9 mouse cellular contexts compared by ENCODE assay signal in genomic region chr7:19459144-19459870, GRCm38 (mm10). TPM values are rescaled to one million over a fixed set of nuclear protein-coding genes. Genes with fewer than 3 reads are reported as not detected.
DNase-seq lines count a peak whose midpoint lies in the region; ATAC-seq and TF ChIP-seq lines count a peak whose summit lies in the region.
"Had no signal": no experiment of that assay in that cellular context is flagged by ENCODE, and none has a peak within 500 bp of the region (broad histone marks: within the 10 kb centered on the region; RNA-seq: fewer than 3 reads in every experiment).

No protein-coding gene starts in this region.

- no peaks in the 10 kb centered on the region for H3K9me3 ChIP-seq in heart, embryonic 13.5 days
- no peaks in the 10 kb centered on the region for H3K9me3 ChIP-seq in ES-E14 (ENCODE audit: control insufficient read depth, insufficient read depth, low read depth, low read length)

- in situ Hi-C loops in ES-E14 (cut with MboI; ENCODE audit: low sequenced_read_pairs in 2 of 2, unreplicated experiment in 2 of 2): no loop called here

- no peak for DNase-seq in heart, adult 18-20 months
- DNase-seq in ES-E14 (ENCODE audit: low read depth, low spot score): no peak
- DNase-seq in embryo, embryonic 10.5 days (ENCODE audit: low spot score): no peak
- DNase-seq in kidney, postnatal 10 days: no peak
- no peak for DNase-seq in layer of hippocampus, adult 9-10 months (ENCODE audit: low spot score)

- H3K4me1 ChIP-seq in heart, embryonic 13.5 days: peaks cover 40% of the 10 kb centered on the region
- peaks cover 0 to 35% of the 10 kb centered on the region in 2 experiments; a peak in 2 of 4 replicates for H3K4me1 ChIP-seq in ES-E14 (ENCODE audit: control insufficient read depth in 2 of 2, insufficient read depth in 2 of 2, low read length in 2 of 2, poor library complexity in 1 of 2)

- H3K4me2 ChIP-seq in heart, embryonic 13.5 days: peak overlapping the region; percentile 88

- H3K27ac ChIP-seq in heart, embryonic 13.5 days (replicated peaks): peak overlapping the region; percentile 89
- no peak overlapping the region; the same call in 1 of the 2 replicates for H3K27ac ChIP-seq in ES-E14 (ENCODE audit: insufficient read depth, low read depth, low read length, poor library complexity, severe bottlenecking)
- peak overlapping the region; percentile 22; the same call in 1 of the 2 replicates for H3K27ac ChIP-seq in macrophage

- no peaks in the 10 kb centered on the region for H3K27me3 ChIP-seq in heart, embryonic 13.5 days (replicated peaks)

- ATAC-seq in heart, embryonic 13.5 days (ENCODE audit: extremely low read depth, insufficient number of reproducible peaks, low FRiP score, low TSS enrichment): 0 out of 2 replicates have a peak, but pooled peaks have one; percentile 7
- peak; percentile 13; the same call in 1 of the 2 replicates for ATAC-seq in granulocyte monocyte progenitor cell, adult 5-6 weeks (replicated peaks; ENCODE audit: poor library complexity, severe bottlenecking)

- peak overlapping the region; percentile 98 for H3K9ac ChIP-seq in heart, embryonic 13.5 days
- H3K9ac ChIP-seq in ES-E14 (ENCODE audit: insufficient read depth, low read depth, low read length, poor library complexity, severe bottlenecking): no peak overlapping the region; the same call in 1 of the 2 replicates

- WGBS in heart, embryonic 13.5 days: 26% methylated on average over 6 of the region's 6 CpGs
- 53% methylated on average over 5 of the region's 6 CpGs for WGBS in macrophage (ENCODE audit: missing documents)

- H3K36me3 ChIP-seq in heart, embryonic 13.5 days: peaks cover 11% of the 10 kb centered on the region
- no peaks in the 10 kb centered on the region for H3K36me3 ChIP-seq in ES-E14 (ENCODE audit: control insufficient read depth, insufficient read depth, low read length, poor library complexity, severe bottlenecking)
- no peaks in the 10 kb centered on the region for H3K36me3 ChIP-seq in macrophage (ENCODE audit: inconsistent target)

- peak overlapping the region; percentile 83 for H3K4me3 ChIP-seq in heart, embryonic 13.5 days
- H3K4me3 ChIP-seq in ES-E14 (ENCODE audit: insufficient read depth in 1 of 2, low read depth in 1 of 2, low read length in 2 of 2, poor library complexity in 1 of 2, severe bottlenecking in 1 of 2) (peak overlapping the region; percentile 33 to 52), macrophage (ENCODE audit: inconsistent target) (peak overlapping the region; percentile 61)

- peaks cover 40% of the 10 kb centered on the region for H3K79me2 ChIP-seq in macrophage (ENCODE audit: inconsistent target)

TF ChIP-seq in ES-E14, 5 proteins besides CTCF, POLR2A, EP300 and RAD21:
- no peak for TF ChIP-seq MAFK (IDR thresholded peaks at IDR 0.05; ENCODE audit: insufficient read depth, low read depth, low read length)
- TF ChIP-seq ZC3H11A (IDR thresholded peaks at IDR 0.05; ENCODE audit: borderline replicate concordance, low read depth, low read length): no peak
- no peak for TF ChIP-seq ZNF384 (IDR thresholded peaks at IDR 0.05; ENCODE audit: low read depth, low read length)
- TF ChIP-seq HCFC1 (IDR thresholded peaks at IDR 0.05; ENCODE audit: borderline replicate concordance, insufficient read depth, low read length): no peak
- no peak for TF ChIP-seq CHD2 (IDR thresholded peaks at IDR 0.05; ENCODE audit: low read depth, low read length)

RNA-seq across cellular contexts. Expression of gene Mark4, which starts 0.7 kb away (rescaled TPM):
- 6.5 and 7.5 TPM in 2 replicates for polyA plus RNA-seq in heart, embryonic 13.5 days (2015; fragmentation: Nextera tagmentation; extraction: Ambion mirVana)
- 10 to 100 TPM; 21.3 to 22.1 TPM for total RNA-seq in heart, adult 18-20 months (2021)
- total RNA-seq in ES-E14 (2012; rRNA removed): 9.9 and 10.3 TPM in 2 replicates
- 9.1 and 10.8 TPM in 2 replicates for total RNA-seq in granulocyte monocyte progenitor cell, adult 5-6 weeks (2014; fragmentation: Nextera tagmentation)
- 2.5 and 3.8 TPM in 2 replicates for total RNA-seq in granulocyte monocyte progenitor cell, adult 5-6 weeks (2017)
- 100 to 1,000 TPM in 1 of 26 experiments, 10 to 100 TPM in 25; 16.9 to 115 (median 32.8) TPM for total RNA-seq in macrophage (2018; cell fraction: chromatin; rRNA removed)
- total RNA-seq in macrophage (2018; cell fraction: cytosol; rRNA removed): 10 to 100 TPM; 18.2 to 30.5 (median 24.7) TPM
- 10 to 100 TPM; 14.8 to 64.0 (median 22.8) TPM for total RNA-seq in macrophage (2018; cell fraction: nucleus; rRNA removed)
- polyA plus RNA-seq in macrophage (2018): 13.7 to 20.2 TPM (median 14.9 TPM) in 3 replicates

RNA-seq across cellular contexts. Expression of gene Exoc3l2, which starts 3.8 kb away (rescaled TPM):
- 1.1 and 1.2 TPM in 2 replicates for polyA plus RNA-seq in heart, embryonic 13.5 days (2015; fragmentation: Nextera tagmentation; extraction: Ambion mirVana)
- 1 to 10 TPM in 1 of 2 experiments, under 1 TPM in 1; 0.77 to 1.1 TPM for total RNA-seq in heart, adult 18-20 months (2021)
- 0.85 and 2.2 TPM in 2 replicates for total RNA-seq in ES-E14 (2012; rRNA removed)
- 1.0 and 2.5 TPM in 2 replicates for total RNA-seq in granulocyte monocyte progenitor cell, adult 5-6 weeks (2014; fragmentation: Nextera tagmentation)
- total RNA-seq in granulocyte monocyte progenitor cell, adult 5-6 weeks (2017): 0.95 TPM in 1 of 2 replicates, not detected in the other
- total RNA-seq in macrophage (2018; cell fraction: chromatin; rRNA removed): not detected
- total RNA-seq in macrophage (2018; cell fraction: cytosol; rRNA removed): under 1 TPM in 3 of 26 experiments, not detected in 23; 0.04 to 0.09 (median 0.05) TPM
- total RNA-seq in macrophage (2018; cell fraction: nucleus; rRNA removed): not detected
- polyA plus RNA-seq in macrophage (2018): 0.07 TPM in 1 of 3 replicates, not detected in the others

RNA-seq across cellular contexts. Expression of gene Bloc1s3, which starts 48.9 kb away (rescaled TPM):
- polyA plus RNA-seq in heart, embryonic 13.5 days (2015; fragmentation: Nextera tagmentation; extraction: Ambion mirVana): 1.5 TPM in 2 replicates
- total RNA-seq in heart, adult 18-20 months (2021): 1 to 10 TPM; 2.7 to 2.8 TPM
- 3.1 and 3.4 TPM in 2 replicates for total RNA-seq in ES-E14 (2012; rRNA removed)
- total RNA-seq in granulocyte monocyte progenitor cell, adult 5-6 weeks (2014; fragmentation: Nextera tagmentation): 3.1 and 4.5 TPM in 2 replicates
- 0.60 and 1.0 TPM in 2 replicates for total RNA-seq in granulocyte monocyte progenitor cell, adult 5-6 weeks (2017)
- total RNA-seq in macrophage (2018; cell fraction: chromatin; rRNA removed): 1 to 10 TPM in 20 of 26 experiments, under 1 TPM in 6; 0.37 to 4.9 (median 1.8) TPM
- total RNA-seq in macrophage (2018; cell fraction: cytosol; rRNA removed): 10 to 100 TPM in 3 of 26 experiments, 1 to 10 TPM in 23; 4.4 to 11.2 (median 8.1) TPM
- total RNA-seq in macrophage (2018; cell fraction: nucleus; rRNA removed): 1 to 10 TPM; 1.5 to 8.1 (median 4.1) TPM
- 5.7 to 9.3 TPM (median 6.9 TPM) in 3 replicates for polyA plus RNA-seq in macrophage (2018)

RNA-seq across cellular contexts. Expression of gene Trappc6a, which starts 48.9 kb away (rescaled TPM):
- polyA plus RNA-seq in heart, embryonic 13.5 days (2015; fragmentation: Nextera tagmentation; extraction: Ambion mirVana): 71.4 and 77.4 TPM in 2 replicates
- 10 to 100 TPM; 44.3 to 45.3 TPM for total RNA-seq in heart, adult 18-20 months (2021)
- 33.2 and 56.7 TPM in 2 replicates for total RNA-seq in ES-E14 (2012; rRNA removed)
- 75.3 and 83.4 TPM in 2 replicates for total RNA-seq in granulocyte monocyte progenitor cell, adult 5-6 weeks (2014; fragmentation: Nextera tagmentation)
- 28.2 and 30.6 TPM in 2 replicates for total RNA-seq in granulocyte monocyte progenitor cell, adult 5-6 weeks (2017)
- 10 to 100 TPM in 20 of 26 experiments, 1 to 10 TPM in 6; 5.9 to 34.6 (median 15.4) TPM for total RNA-seq in macrophage (2018; cell fraction: chromatin; rRNA removed)
- total RNA-seq in macrophage (2018; cell fraction: cytosol; rRNA removed): 10 to 100 TPM; 29.1 to 58.6 (median 39.8) TPM
- 10 to 100 TPM in 24 of 26 experiments, 1 to 10 TPM in 2; 7.2 to 33.6 (median 19.7) TPM for total RNA-seq in macrophage (2018; cell fraction: nucleus; rRNA removed)
- 9.4 to 41.1 TPM (median 33.5 TPM) in 3 replicates for polyA plus RNA-seq in macrophage (2018)

RNA-seq across cellular contexts. Expression of gene Ckm, which starts 54.7 kb away (rescaled TPM):
- polyA plus RNA-seq in heart, embryonic 13.5 days (2015; fragmentation: Nextera tagmentation; extraction: Ambion mirVana): 284 and 345 TPM in 2 replicates
- 1,000 to 10,000 TPM; 3,672 to 3,752 TPM for total RNA-seq in heart, adult 18-20 months (2021)
- 0.85 and 1.1 TPM in 2 replicates for total RNA-seq in ES-E14 (2012; rRNA removed)
- 0.85 TPM in 1 of 2 replicates, not detected in the other for total RNA-seq in granulocyte monocyte progenitor cell, adult 5-6 weeks (2014; fragmentation: Nextera tagmentation)
- 1.5 and 3.0 TPM in 2 replicates for total RNA-seq in granulocyte monocyte progenitor cell, adult 5-6 weeks (2017)
- not detected for total RNA-seq in macrophage (2018; cell fraction: chromatin; rRNA removed)
- total RNA-seq in macrophage (2018; cell fraction: cytosol; rRNA removed): under 1 TPM in 5 of 26 experiments, not detected in 21; 0.10 to 0.24 (median 0.11) TPM
- not detected for total RNA-seq in macrophage (2018; cell fraction: nucleus; rRNA removed)
- polyA plus RNA-seq in macrophage (2018): not detected in 3 replicates
- total RNA-seq: megakaryocyte-erythroid progenitor cell, adult 5-6 weeks had no signal
